Mouse (Mus musculus) ovary, adult 18-20 months (tissue): ENCODE measurements around the gene Stam2.

Experiments used
- DNase-seq: peaks from one replicate; pipeline ENCODE4 v3.0.0; 2022; ENCODE audit warnings: low spot score, mixed read lengths

The Stam2 gene

GRCm38 (mm10) chr2:52651547-52651946 lies 90.5 kb downstream of the Stam2 start:
- DNase-seq = no peak

GRCm38 (mm10) chr2:52647255-52647998 lies 94.7 kb downstream of the Stam2 start:
- no peak for DNase-seq

GRCm38 (mm10) chr2:52643657-52644056 lies 98.4 kb downstream of the Stam2 start:
- no peak for DNase-seq
